Mouse (Mus musculus) kidney, embryonic 14.5 days (tissue): ENCODE measurements around the gene Iqcf6. TPM values are rescaled to one million over a fixed set of nuclear protein-coding genes. Genes with fewer than 3 reads are reported as not detected.
A peak's percentile ranks its signal among the peaks of the same experiment; 100 is the strongest.
"Not testable (repeated sequence)": the region's sequence is repeated elsewhere in the genome, so short reads cannot be mapped to it uniquely, and the experiment has no call there.

Experiments used
- ATAC-seq: fragments of 200-750 bp; cut with Nextera tagmentation; 2 replicates; pipeline ENCODE4 v1.8.0; 2017; ENCODE audit warnings: moderate number of reproducible peaks, mild to moderate bottlenecking, moderate TSS enrichment, moderate library complexity; ENCODE audit not compliant: low FRiP score, low TSS enrichment
- H3K27ac ChIP-seq: fragments of 300-500 bp; sonication (generic); 2 replicates; pipeline ENCODE4 v1.5.1; 2014; ENCODE audit warnings: low read depth, mild to moderate bottlenecking, low read length, moderate library complexity, mixed read lengths
- H3K27me3 ChIP-seq: fragments of 300-500 bp; sonication (generic); 2 replicates; pipeline ENCODE4 v1.6.1; 2014; ENCODE audit warnings: mild to moderate bottlenecking, low read length; ENCODE audit not compliant: control insufficient read depth, insufficient read depth
- H3K36me3 ChIP-seq: fragments of 300-500 bp; sonication (generic); 2 replicates; pipeline ENCODE4 v1.6.1; 2014; ENCODE audit warnings: low read length, mixed read lengths; ENCODE audit not compliant: control insufficient read depth, insufficient read depth
- H3K4me1 ChIP-seq: fragments of 300-500 bp; sonication (generic); 2 replicates; pipeline ENCODE4 v1.6.1; 2014; ENCODE audit warnings: low read length, mixed read lengths; ENCODE audit not compliant: control insufficient read depth, insufficient read depth
- H3K4me2 ChIP-seq: fragments of 300-500 bp; sonication (generic); replicated peaks from 2 replicates; pipeline ENCODE4 v1.6.1; 2014; ENCODE audit warnings: low read depth, mild to moderate bottlenecking, low read length
- H3K4me3 ChIP-seq: fragments of 300-500 bp; sonication (generic); 2 replicates; pipeline ENCODE4 v1.5.1; 2014; ENCODE audit warnings: mild to moderate bottlenecking, low read length
- H3K9ac ChIP-seq: fragments of 300-500 bp; sonication (generic); 2 replicates; pipeline ENCODE4 v1.6.1; 2014; ENCODE audit warnings: low read depth, mild to moderate bottlenecking, low read length, moderate library complexity
- H3K9me3 ChIP-seq: fragments of 300-500 bp; sonication (generic); 2 replicates; pipeline ENCODE4 v1.6.1; 2016; ENCODE audit warnings: low read length; ENCODE audit not compliant: control insufficient read depth
- WGBS: fragments of 180-500 bp; shearing (Covaris S2); extraction: QIAGEN DNeasy Blood & Tissue Kit; methylation state at CpG from one replicate; pipeline ENCODE4 v1.1.7; 2014; 5-methylcytosine and 5-hydroxymethylcytosine counted together
- polyA plus RNA-seq: library from polyadenylated mRNA; unstranded; fragments of >200 nt; fragmentation: Nextera tagmentation; extraction: Ambion mirVana; gene quantifications from 2 replicates; pipeline ENCODE4 v1.2.1, GENCODE M21; 2014

The Iqcf6 gene
- polyA plus RNA-seq, 1 experiment from 2014 or later: not detected

DNA sequence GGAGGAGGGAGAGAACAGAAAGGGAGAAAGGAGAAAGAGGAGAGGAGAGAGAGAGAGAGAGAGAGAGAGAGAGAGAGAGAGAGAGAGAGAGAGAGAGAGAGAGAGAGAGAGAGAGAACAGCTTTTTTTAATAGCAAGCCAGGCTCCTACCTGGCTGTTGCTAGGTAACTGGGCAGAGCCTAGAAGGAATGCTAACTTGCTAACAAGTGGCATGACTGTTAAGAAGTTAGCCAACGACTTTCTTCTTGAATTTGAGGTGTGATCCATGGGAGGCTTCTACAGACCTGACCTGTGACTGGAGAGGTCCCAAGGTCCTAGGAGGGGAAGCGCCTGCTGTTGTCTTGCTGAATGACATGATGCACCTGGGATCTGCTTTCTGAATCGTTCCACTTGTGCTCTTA lies 11.8 kb upstream of the Iqcf6 start:
- Histone ChIP-seq H3K9ac (no peak overlapping the region), H3K36me3 (no peaks in the 10 kb centered on the region), H3K27ac (no peak overlapping the region), H3K4me3 (no peak overlapping the region), H3K27me3 (no peaks in the 10 kb centered on the region), H3K9me3 (peaks cover 5% of the 10 kb centered on the region; the same call in 1 of the 2 replicates), H3K4me2 (no peak overlapping the region), H3K4me1 (no peaks in the 10 kb centered on the region)
- ATAC-seq: no peak
- 27% methylated on average over 3 of the region's 3 CpGs for WGBS

DNA sequence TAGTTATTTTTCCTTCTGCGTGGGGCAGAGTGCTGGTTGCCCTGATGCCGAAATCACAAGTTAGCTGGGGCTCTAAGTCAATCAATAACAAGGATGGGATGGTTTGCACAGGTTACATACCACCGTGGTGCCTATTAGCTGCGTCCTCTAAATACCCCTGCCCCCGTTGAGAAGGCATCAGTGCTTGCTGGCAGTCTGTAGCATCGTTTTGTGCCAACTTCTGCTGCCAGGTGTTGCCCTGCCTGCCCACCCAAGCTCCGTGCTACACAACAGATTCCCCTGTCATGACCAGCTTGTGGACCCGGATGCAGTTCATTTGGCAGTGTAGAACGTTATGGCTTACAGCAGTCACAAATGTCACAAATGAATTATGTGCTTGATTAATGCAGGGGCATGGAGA lies 10.1 kb upstream of the Iqcf6 start:
- H3K9ac ChIP-seq: no peak overlapping the region
- H3K4me1 ChIP-seq: no peaks in the 10 kb centered on the region
- WGBS: 84% methylated on average over 9 of the region's 9 CpGs
- no peaks in the 10 kb centered on the region for H3K36me3 ChIP-seq
- H3K4me2 ChIP-seq: no peak overlapping the region
- H3K9me3 ChIP-seq: peaks cover 5% of the 10 kb centered on the region; the same call in 1 of the 2 replicates
- ATAC-seq: no peak
- no peak overlapping the region for H3K27ac ChIP-seq
- no peak overlapping the region for H3K4me3 ChIP-seq
- H3K27me3 ChIP-seq: no peaks in the 10 kb centered on the region

DNA sequence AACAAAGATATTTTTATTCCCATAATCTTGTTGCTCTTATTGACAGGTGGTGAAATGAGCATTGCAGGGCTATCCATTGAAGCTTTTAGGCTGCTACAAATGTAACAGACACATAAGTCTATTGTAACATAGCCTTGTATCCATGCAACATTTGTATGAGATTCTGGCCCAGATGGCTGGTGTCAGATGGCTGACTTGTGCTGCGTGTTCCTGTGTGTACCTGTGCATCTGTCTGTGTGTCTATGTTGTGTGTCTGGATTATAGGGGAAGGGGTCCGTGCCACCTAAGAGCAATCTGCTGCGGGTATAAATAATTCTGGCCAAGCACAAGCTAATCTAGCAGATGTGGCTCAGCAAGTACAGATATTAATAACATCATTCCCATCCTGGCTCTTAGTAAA lies 8.9 kb upstream of the Iqcf6 start:
- Histone ChIP-seq H3K4me3 (no peak overlapping the region), H3K4me1 (no peaks in the 10 kb centered on the region), H3K9me3 (peaks cover 5% of the 10 kb centered on the region; the same call in 1 of the 2 replicates), H3K27ac (no peak overlapping the region), H3K4me2 (no peak overlapping the region), H3K36me3 (no peaks in the 10 kb centered on the region), H3K27me3 (no peaks in the 10 kb centered on the region), H3K9ac (no peak overlapping the region)
- ATAC-seq: no peak
- 91% methylated on average over 3 of the region's 3 CpGs for WGBS

DNA sequence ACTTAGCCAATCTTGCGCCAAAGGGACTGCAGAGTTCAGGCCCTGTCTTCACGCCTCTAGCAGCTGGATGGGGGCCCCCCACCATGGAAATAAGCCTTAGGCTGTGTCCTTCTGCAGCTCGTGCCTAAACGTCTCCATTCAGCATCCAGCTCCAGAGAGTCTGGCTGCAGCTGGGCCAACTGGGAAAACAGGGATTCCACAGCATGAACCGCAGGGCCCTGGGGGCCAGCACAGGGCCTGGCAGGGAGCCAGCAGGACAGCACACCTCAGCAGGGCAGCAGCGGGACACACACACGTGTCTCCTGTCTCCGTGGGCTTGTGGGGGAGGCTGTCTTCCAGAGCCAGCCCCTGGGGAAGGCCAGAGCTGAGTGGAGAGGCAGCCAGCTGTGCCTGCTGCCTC lies 1.4 kb downstream of the Iqcf6 start:
- not testable (repeated sequence) for H3K36me3 ChIP-seq, H3K9me3 ChIP-seq, H3K27me3 ChIP-seq, H3K4me1 ChIP-seq, H3K4me3 ChIP-seq, H3K27ac ChIP-seq, ATAC-seq, H3K4me2 ChIP-seq, H3K9ac ChIP-seq
- WGBS: 19% methylated on average over 8 of the region's 8 CpGs

GRCm38 (mm10) chr9:106632185-106632584 lies 5.8 kb downstream of the Iqcf6 start:
- no peak overlapping the region for H3K4me2 ChIP-seq
- WGBS: 65% methylated on average over 5 of the region's 5 CpGs
- no peaks in the 10 kb centered on the region for H3K9me3 ChIP-seq
- ATAC-seq: no peak
- no peak overlapping the region for H3K9ac ChIP-seq
- no peaks in the 10 kb centered on the region for H3K27me3 ChIP-seq
- no peak overlapping the region for H3K27ac ChIP-seq
- no peak overlapping the region for H3K4me3 ChIP-seq
- no peaks in the 10 kb centered on the region for H3K4me1 ChIP-seq
- no peaks in the 10 kb centered on the region for H3K36me3 ChIP-seq

DNA sequence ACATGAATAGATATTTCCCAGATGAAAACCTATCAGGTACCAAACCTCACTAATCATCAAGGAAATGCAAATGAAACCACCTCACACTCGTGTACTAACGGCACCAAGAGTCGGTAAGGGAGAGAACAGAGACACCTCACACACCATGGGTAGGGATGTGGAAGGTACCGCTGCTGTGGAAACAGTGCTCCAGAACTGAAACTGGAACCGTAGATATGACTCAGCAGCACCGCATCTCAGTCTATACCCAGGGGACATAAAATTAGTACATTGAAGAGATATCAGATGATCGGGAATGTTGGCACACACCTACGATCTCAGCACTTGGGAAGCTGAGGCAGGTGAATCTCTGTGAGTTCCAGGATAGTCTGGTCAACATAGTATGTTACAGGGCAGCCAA lies 11.8 kb downstream of the Iqcf6 start:
- no peak overlapping the region for H3K4me2 ChIP-seq
- no peaks in the 10 kb centered on the region for H3K36me3 ChIP-seq
- no peak for ATAC-seq
- no peak overlapping the region for H3K9ac ChIP-seq
- no peaks in the 10 kb centered on the region for H3K9me3 ChIP-seq
- WGBS: 90% methylated on average over 8 of the region's 8 CpGs
- no peak overlapping the region for H3K4me3 ChIP-seq
- no peak overlapping the region for H3K27ac ChIP-seq
- no peaks in the 10 kb centered on the region for H3K4me1 ChIP-seq
- no peaks in the 10 kb centered on the region for H3K27me3 ChIP-seq

DNA sequence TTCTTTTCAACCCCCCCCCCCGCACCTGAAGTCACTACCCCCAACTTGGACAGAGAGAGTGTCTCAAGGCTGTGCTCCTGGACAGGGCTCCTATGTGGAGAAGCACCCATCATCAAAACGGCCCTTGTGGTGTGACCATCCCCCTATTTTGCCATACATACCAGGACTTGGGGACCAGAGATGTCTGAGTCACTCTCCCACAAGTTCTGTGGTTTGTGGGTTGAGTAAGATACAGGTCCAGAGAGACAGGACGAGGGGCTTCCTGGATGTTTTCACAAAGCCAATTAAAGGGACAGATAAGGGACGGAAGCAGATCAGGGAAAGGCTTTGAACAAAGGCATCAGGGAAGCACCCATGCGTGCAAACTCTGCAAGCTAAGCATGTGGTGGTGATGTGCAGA lies 15.0 kb downstream of the Iqcf6 start:
- Histone ChIP-seq H3K4me2 (no peak overlapping the region), H3K4me3 (no peak overlapping the region), H3K27me3 (no peaks in the 10 kb centered on the region), H3K36me3 (no peaks in the 10 kb centered on the region), H3K9me3 (no peaks in the 10 kb centered on the region), H3K27ac (no peak overlapping the region), H3K9ac (no peak overlapping the region), H3K4me1 (no peaks in the 10 kb centered on the region)
- WGBS: 56% methylated on average over 5 of the region's 5 CpGs
- ATAC-seq: no peak

- Histone ChIP-seq H3K27me3 (no peaks in the 10 kb centered on the region), H3K36me3 (no peaks in the 10 kb centered on the region), H3K9ac (no peak overlapping the region), H3K4me1 (no peaks in the 10 kb centered on the region), H3K27ac (no peak overlapping the region), H3K4me2 (no peak overlapping the region), H3K9me3 (no peaks in the 10 kb centered on the region), H3K4me3 (no peak overlapping the region)
- 32% methylated on average over 7 of the region's 7 CpGs for WGBS
- 0 out of 2 replicates have a peak, but pooled peaks have one; percentile 60 for ATAC-seq
Measured at GRCm38 (mm10) chr9:106643128-106643527, 16.7 kb downstream of the Iqcf6 start.

DNA sequence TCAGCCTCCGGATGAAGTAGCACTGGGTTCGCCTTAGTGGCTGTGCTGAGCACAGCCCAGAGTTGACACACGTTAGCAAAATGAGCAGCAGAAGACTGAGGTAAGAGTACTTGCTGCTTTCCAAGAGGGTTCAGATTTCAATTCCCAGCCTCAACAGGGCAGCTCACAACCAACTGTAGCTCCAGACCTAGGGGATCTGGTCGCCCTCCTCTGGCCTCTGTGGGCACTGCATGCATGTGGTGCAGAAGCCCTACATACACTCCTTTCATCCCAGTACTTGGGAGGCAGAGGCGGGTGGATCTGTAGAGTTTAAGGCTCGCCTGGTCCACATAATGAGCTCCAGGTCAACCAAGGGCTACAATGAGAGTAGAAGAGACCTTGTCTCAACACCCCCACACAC lies 17.4 kb downstream of the Iqcf6 start:
- H3K4me3 ChIP-seq: no peak overlapping the region
- no peak overlapping the region for H3K27ac ChIP-seq
- no peak overlapping the region for H3K9ac ChIP-seq
- no peaks in the 10 kb centered on the region for H3K27me3 ChIP-seq
- no peak overlapping the region for H3K4me2 ChIP-seq
- WGBS: 70% methylated on average over 6 of the region's 6 CpGs
- no peaks in the 10 kb centered on the region for H3K4me1 ChIP-seq
- ATAC-seq: no peak
- no peaks in the 10 kb centered on the region for H3K9me3 ChIP-seq
- H3K36me3 ChIP-seq: no peaks in the 10 kb centered on the region
